Mouse (Mus musculus) testis, adult 2 months (tissue): ENCODE data around the gene Zmat5.

Experiments
- CTCF ChIP-seq: fragments of 200-500 bp; IDR thresholded peaks from 2 replicates; pipeline ENCODE4 v1.5.1; 2012; ENCODE audit warnings: low read depth, mild to moderate bottlenecking, inconsistent platforms, low read length, moderate library complexity; ENCODE audit not compliant: control insufficient read depth, insufficient read depth, insufficient replicate concordance
- POLR2A ChIP-seq: fragments of 200-500 bp; IDR thresholded peaks from 2 replicates; pipeline ENCODE4 v1.6.1; 2012; ENCODE audit warnings: low read depth, mild to moderate bottlenecking, inconsistent platforms, low read length, moderate library complexity; ENCODE audit not compliant: control insufficient read depth

- TF ChIP-seq CTCF (peak; percentile 8; the same call in 1 of the 2 replicates), POLR2A (peak; percentile 98)
These were observed at the start of gene Zmat5, which contains the start of gene Uqcr10 for GRCm38 (mm10) chr11:4704072-4704964.
